Mouse (Mus musculus) limb, embryonic 10.5 days (tissue): Measurements from ENCODE around the gene Dnttip1. TPM values are rescaled to one million over a fixed set of nuclear protein-coding genes. Genes with fewer than 3 reads are reported as not detected.

Experiments used
- DNase-seq: peaks from one replicate; pipeline ENCODE4 v3.0.0-alpha.2; 2017; ENCODE audit warnings: low spot score
- H3K27ac ChIP-seq: fragments of 300-500 bp; sonication (generic); 2 replicates; pipeline ENCODE4 v1.5.1; 2016; ENCODE audit warnings: mild to moderate bottlenecking
- H3K27me3 ChIP-seq: fragments of 300-500 bp; sonication (generic); 2 replicates; pipeline ENCODE4 v1.6.1; 2016; ENCODE audit warnings: low read depth, mild to moderate bottlenecking; ENCODE audit not compliant: poor library complexity, severe bottlenecking
- H3K36me3 ChIP-seq: fragments of 300-500 bp; sonication (generic); 2 replicates; pipeline ENCODE4 v1.6.1; 2016; ENCODE audit warnings: mild to moderate bottlenecking, moderate library complexity
- H3K4me1 ChIP-seq: fragments of 300-500 bp; sonication (generic); 2 replicates; pipeline ENCODE4 v1.6.1; 2016
- H3K4me3 ChIP-seq: fragments of 300-500 bp; sonication (generic); 2 replicates; pipeline ENCODE4 v1.5.1; 2016; ENCODE audit warnings: mild to moderate bottlenecking, moderate library complexity
- H3K9me3 ChIP-seq: fragments of 300-500 bp; sonication (generic); replicated peaks from 2 replicates; pipeline ENCODE4 v1.6.1; 2016; ENCODE audit warnings: mild to moderate bottlenecking
- WGBS: fragments of 180-500 bp; shearing (Covaris S2); methylation state at CpG from one replicate; pipeline ENCODE4 v1.1.7; 2016; 5-methylcytosine and 5-hydroxymethylcytosine counted together
- polyA plus RNA-seq: library from polyadenylated mRNA; unstranded; fragments of >200 nt; fragmentation: Nextera tagmentation; extraction: Ambion mirVana; gene quantifications from 2 replicates; pipeline ENCODE4 v1.2.1, GENCODE M21; 2016

The Dnttip1 gene
- polyA plus RNA-seq, 1 experiment from 2014 or later, result 93.1 TPM

DNA sequence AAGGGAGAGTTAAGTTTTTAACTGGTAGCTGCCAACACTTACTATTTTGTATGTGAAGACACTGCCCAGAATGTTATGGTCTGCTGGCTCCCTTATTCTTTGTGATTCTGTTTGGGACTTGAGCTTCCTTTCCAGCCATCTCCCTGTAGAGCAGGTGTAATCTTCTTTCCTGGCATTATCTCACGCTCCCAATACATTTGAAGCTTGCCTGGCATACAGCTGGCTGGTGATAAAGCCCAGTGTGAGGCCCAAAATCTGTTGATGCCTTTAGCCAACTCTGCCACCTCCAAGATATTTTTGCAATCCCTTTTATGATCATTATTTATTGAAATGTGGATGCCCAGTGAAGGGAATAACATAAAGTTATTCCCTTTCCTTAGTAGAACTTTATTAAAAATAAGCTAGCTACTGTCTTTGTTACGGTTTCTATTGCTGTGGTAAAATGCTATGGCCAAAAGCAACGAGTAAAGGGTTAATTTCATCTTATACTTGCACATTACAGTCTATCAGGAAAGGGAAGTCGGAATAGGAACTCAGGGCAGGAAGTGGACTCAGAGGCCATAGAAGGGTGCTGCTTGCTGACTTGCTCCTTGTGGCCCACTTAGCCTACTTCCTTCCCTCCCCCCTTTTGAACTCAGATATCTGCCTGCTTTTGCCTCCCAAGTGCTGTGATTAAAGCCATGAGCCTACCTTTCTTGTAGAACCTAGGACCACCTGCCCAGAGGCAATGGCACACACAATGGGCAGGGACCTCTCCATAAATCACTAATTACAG, 14.5 kb downstream of the Dnttip1 start:
- 84% methylated on average over 4 of the region's 4 CpGs for WGBS
- DNase-seq, result no peak
- Histone ChIP-seq H3K27ac (no peak overlapping the region), H3K27me3 (no peaks in the 10 kb centered on the region), H3K4me3 (no peak overlapping the region), H3K9me3 (no peaks in the 10 kb centered on the region), H3K36me3 (peaks cover 94% of the 10 kb centered on the region), H3K4me1 (no peaks in the 10 kb centered on the region)

GRCm38 (mm10) chr2:164761502-164761901, 15.7 kb downstream of the Dnttip1 start:
- DNase-seq, result no peak
- WGBS, result 94% methylated on average over 2 of the region's 2 CpGs
- Histone ChIP-seq H3K4me1 (no peaks in the 10 kb centered on the region), H3K36me3 (peaks cover 94% of the 10 kb centered on the region), H3K9me3 (no peaks in the 10 kb centered on the region), H3K27ac (no peak overlapping the region), H3K27me3 (no peaks in the 10 kb centered on the region), H3K4me3 (no peak overlapping the region)

DNA sequence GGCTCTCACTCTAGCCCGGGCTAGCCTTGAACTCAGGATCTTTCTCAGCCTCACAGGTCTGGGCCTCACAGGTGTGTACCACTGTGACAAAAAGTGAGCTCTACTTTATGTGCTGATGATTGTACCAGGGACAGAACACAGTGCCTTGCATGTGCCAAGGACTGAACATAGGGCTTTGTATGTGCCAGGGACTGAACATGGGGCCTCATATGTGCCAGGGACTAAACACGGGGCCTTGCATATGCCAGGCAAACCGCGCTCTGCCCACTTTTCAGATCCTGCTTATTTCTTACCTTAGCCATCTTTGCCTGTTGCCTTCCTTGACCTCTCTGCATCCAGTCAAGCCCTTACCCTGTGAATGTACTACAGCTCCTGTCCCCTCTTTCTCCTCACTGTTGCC, 16.2 kb downstream of the Dnttip1 start:
- whole genome bisulfite sequencing, result 95% methylated on average over 4 of the region's 4 CpGs
- Histone ChIP-seq H3K27ac (no peak overlapping the region), H3K27me3 (no peaks in the 10 kb centered on the region), H3K9me3 (no peaks in the 10 kb centered on the region), H3K36me3 (peaks cover 94% of the 10 kb centered on the region), H3K4me1 (no peaks in the 10 kb centered on the region), H3K4me3 (no peak overlapping the region)
- no peak for DNase-seq

DNA sequence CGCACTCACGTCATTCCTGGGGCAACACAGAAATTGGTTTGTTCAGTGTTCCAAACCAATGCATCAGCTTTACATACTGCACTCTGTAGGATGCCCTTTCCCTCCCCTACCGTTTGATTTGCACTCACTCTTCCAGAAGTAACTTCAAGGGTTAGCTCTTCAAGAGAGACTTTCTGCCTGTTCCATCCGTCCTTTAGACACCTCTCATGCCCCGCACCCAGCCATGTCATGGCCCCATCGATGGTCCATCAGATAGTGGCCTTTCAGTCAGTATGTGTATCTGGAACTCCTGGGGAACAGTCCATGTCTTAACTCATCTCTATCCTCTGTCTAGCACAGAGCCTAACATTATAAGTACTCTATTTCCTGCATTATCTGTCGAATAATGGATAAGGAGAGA, 16.8 kb downstream of the Dnttip1 start:
- no peak for DNase-seq
- Histone ChIP-seq H3K9me3 (no peaks in the 10 kb centered on the region), H3K27ac (no peak overlapping the region), H3K4me3 (no peak overlapping the region), H3K27me3 (no peaks in the 10 kb centered on the region), H3K36me3 (peaks cover 94% of the 10 kb centered on the region), H3K4me1 (no peaks in the 10 kb centered on the region)
- 94% methylated on average over 7 of the region's 7 CpGs for WGBS

GRCm38 (mm10) chr2:164765841-164766240, 20.1 kb downstream of the Dnttip1 start:
- no peaks in the 10 kb centered on the region for H3K9me3 ChIP-seq
- H3K4me3 ChIP-seq, result no peak overlapping the region
- H3K27me3 ChIP-seq, result no peaks in the 10 kb centered on the region
- DNase-seq, result no peak
- no peak overlapping the region for H3K27ac ChIP-seq
- peaks cover 7% of the 10 kb centered on the region for H3K4me1 ChIP-seq
- H3K36me3 ChIP-seq, result peaks cover 75% of the 10 kb centered on the region
- WGBS, result 84% methylated on average over 3 of the region's 3 CpGs

- Histone ChIP-seq H3K4me1 (peaks cover 23% of the 10 kb centered on the region), H3K27ac (no peak overlapping the region), H3K4me3 (no peak overlapping the region), H3K36me3 (peaks cover 75% of the 10 kb centered on the region), H3K9me3 (no peaks in the 10 kb centered on the region), H3K27me3 (no peaks in the 10 kb centered on the region)
- 96% methylated on average over 15 of the region's 15 CpGs for WGBS
- DNase-seq, result no peak
Observed at GRCm38 (mm10) chr2:164767812-164768540, 22.2 kb downstream of the Dnttip1 start.

DNA sequence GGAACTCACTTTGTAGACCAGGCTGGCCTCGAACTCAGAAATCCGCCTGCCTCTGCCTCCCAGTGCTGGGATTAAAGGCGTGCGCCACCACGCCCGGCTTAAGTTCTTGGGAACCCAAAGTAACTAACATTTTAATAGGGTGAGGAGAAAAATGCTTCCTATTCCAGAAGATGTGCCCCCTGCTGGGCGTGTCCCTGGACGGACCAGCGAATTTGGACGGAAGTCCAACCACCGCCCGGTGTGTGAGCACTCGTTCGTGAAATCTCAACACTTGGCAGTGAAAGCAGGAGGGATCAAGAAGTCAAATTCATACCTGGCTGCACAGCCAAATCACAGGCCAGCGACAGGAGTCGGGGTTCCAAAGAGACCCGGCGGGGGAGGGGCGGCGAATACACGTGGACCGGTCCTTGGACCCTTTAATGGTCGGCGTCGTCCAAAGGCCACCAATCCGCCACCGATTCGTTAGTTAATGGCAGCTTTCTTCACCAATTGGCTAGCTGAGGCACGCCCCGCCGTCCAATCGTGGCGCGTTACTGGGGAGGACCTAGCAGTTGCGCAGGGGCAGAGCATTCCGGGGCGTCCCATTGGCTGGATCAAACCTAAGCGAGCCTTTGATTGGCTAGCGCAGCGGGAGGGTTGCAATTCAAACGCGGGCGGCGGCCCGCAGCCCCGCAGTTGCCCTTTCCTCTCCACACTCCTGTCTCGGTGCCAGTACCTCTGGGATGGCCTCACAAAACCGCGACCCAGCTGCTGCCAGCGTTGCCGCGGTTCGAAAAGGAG, 23.7 kb downstream of the Dnttip1 start, which contains the start of gene Ube2c:
Gene Ube2c, plus strand, starts transcription at position 641 of the 780 bp plus-strand sequence.
- H3K9me3 ChIP-seq, result no peaks in the 10 kb centered on the region
- peaks cover 74% of the 10 kb centered on the region for H3K36me3 ChIP-seq
- H3K4me1 ChIP-seq, result peaks cover 23% of the 10 kb centered on the region
- H3K4me3 ChIP-seq, result peak within 1 kb of the TSS; percentile 99
- peak within 1 kb of the TSS; percentile 98 for H3K27ac ChIP-seq
- no peaks in the 10 kb centered on the region for H3K27me3 ChIP-seq
- 3% methylated on average over 53 of the region's 53 CpGs for WGBS
- DNase-seq, result peak; percentile 95

- Histone ChIP-seq H3K27ac (peak overlapping the region; percentile 98), H3K27me3 (no peaks in the 10 kb centered on the region), H3K9me3 (no peaks in the 10 kb centered on the region), H3K36me3 (peaks cover 66% of the 10 kb centered on the region), H3K4me1 (peaks cover 23% of the 10 kb centered on the region), H3K4me3 (peak overlapping the region; percentile 99)
- DNase-seq, result peak; percentile 36
- 3% methylated on average over 15 of the region's 15 CpGs for WGBS
Observed at GRCm38 (mm10) chr2:164770279-164770678, 24.5 kb downstream of the Dnttip1 start.

DNA sequence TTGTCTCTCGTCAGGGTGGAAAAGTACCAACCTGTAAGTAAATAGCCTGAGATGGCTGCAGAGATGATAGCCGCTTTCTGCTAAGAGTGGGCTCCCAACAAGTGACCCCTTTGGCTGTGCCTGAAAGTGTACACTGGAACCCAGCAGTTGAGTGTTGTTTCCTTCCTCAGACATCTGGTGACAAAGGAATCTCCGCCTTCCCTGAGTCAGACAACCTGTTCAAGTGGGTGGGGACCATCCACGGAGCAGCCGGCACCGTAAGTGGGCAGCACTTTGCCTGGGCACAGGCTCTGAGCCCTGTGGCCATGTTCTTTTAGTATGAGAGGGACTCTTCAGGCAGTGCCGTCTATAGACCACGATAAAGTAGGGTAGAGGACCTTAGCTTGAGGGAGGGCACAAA, 25.3 kb downstream of the Dnttip1 start:
- no peak for DNase-seq

GRCm38 (mm10) chr2:164773229-164773988, 27.6 kb downstream of the Dnttip1 start:
- Histone ChIP-seq H3K27me3 (peaks cover 12% of the 10 kb centered on the region; the same call in 1 of the 2 replicates), H3K4me3 (no peak overlapping the region), H3K4me1 (peaks cover 23% of the 10 kb centered on the region), H3K36me3 (peaks cover 35% of the 10 kb centered on the region), H3K9me3 (no peaks in the 10 kb centered on the region), H3K27ac (no peak overlapping the region)
- no peak for DNase-seq
- 76% methylated on average over 14 of the region's 14 CpGs for WGBS

More for the DNA sequence above, 25.3 kb downstream of the Dnttip1 start:
- 88% methylated on average over 8 of the region's 8 CpGs for WGBS
- Histone ChIP-seq H3K9me3 (no peaks in the 10 kb centered on the region), H3K4me3 (peak overlapping the region; percentile 99), H3K36me3 (peaks cover 57% of the 10 kb centered on the region), H3K27me3 (no peaks in the 10 kb centered on the region), H3K27ac (peak overlapping the region; percentile 98; the same call in 1 of the 2 replicates), H3K4me1 (peaks cover 23% of the 10 kb centered on the region)

GRCm38 (mm10) chr2:164773989-164774364, 28.2 kb downstream of the Dnttip1 start:
- peaks cover 34% of the 10 kb centered on the region for H3K36me3 ChIP-seq
- H3K4me1 ChIP-seq, result peaks cover 23% of the 10 kb centered on the region
- H3K27ac ChIP-seq, result no peak overlapping the region
- H3K4me3 ChIP-seq, result no peak overlapping the region
- peaks cover 12% of the 10 kb centered on the region; the same call in 1 of the 2 replicates for H3K27me3 ChIP-seq
- 91% methylated on average over 5 of the region's 5 CpGs for WGBS
- no peaks in the 10 kb centered on the region for H3K9me3 ChIP-seq
- DNase-seq, result no peak

- Histone ChIP-seq H3K27me3 (peaks cover 12% of the 10 kb centered on the region; the same call in 1 of the 2 replicates), H3K27ac (no peak overlapping the region), H3K9me3 (no peaks in the 10 kb centered on the region), H3K4me3 (no peak overlapping the region), H3K4me1 (peaks cover 13% of the 10 kb centered on the region), H3K36me3 (peaks cover 27% of the 10 kb centered on the region)
- DNase-seq, result no peak
- WGBS, result 89% methylated on average over 6 of the region's 6 CpGs
Observed at GRCm38 (mm10) chr2:164776130-164776529, 30.3 kb downstream of the Dnttip1 start.
